Mouse (Mus musculus) urinary bladder, adult 18-20 months (tissue): ENCODE results near the gene Natd1.

ENCODE experiments used
- DNase-seq, 2 experiments: peaks; one replicate each; pipeline ENCODE4 v3.0.0; 2022; ENCODE audit warnings: low spot score in 2 of 2, mixed read lengths in 2 of 2

Gene Natd1

GRCm38 (mm10) chr11:60931869-60932481, 17.4 kb upstream of the Natd1 start, which contains the start of gene Map2k3:
Gene Map2k3, plus strand, starts transcription at chr11:60932033.
- peak; percentile 89 to 95 for DNase-seq

DNA sequence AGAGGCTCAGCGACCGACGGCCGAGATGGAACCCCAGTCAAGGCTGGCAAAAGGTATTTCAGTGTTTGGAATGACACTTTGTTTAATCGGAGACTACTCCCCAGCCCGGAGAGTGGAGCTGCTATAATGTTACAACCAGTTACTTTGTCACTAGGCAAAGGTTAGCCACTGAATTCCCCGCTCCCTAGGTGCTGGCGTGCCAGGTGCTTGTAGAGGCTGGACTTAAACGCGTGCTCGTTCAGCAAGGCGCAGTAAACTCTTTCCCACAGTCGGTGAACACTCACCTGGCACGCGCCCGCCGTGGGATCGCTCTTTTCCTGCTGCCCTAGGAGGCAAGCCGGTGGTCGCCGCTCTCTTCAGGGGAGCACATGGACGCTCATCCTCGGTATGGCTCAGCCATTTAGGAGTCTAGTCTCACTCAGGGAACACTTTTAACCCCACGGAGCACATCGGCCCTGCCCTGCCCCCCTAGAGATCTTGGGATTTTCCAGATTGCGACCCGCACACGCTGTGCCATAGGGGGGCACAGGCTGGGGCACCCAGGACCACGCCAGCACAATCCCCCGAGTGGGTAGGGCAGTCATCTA, 16.8 kb upstream of the Natd1 start:
- DNase-seq = peak in 1 of 2 experiments; percentile 18

- no peak for DNase-seq
These were observed 16.3 kb upstream of the Natd1 start for GRCm38 (mm10) chr11:60930724-60931281.

- peak; percentile 75 to 83 for DNase-seq
These were observed 12.7 kb upstream of the Natd1 start for GRCm38 (mm10) chr11:60927264-60927663.

- DNase-seq = no peak
These were observed 10.4 kb upstream of the Natd1 start for GRCm38 (mm10) chr11:60924981-60925380.

GRCm38 (mm10) chr11:60924498-60924897, 9.9 kb upstream of the Natd1 start:
- DNase-seq = no peak

- DNase-seq = no peak
These were observed 8.4 kb upstream of the Natd1 start for GRCm38 (mm10) chr11:60922964-60923363.

DNA sequence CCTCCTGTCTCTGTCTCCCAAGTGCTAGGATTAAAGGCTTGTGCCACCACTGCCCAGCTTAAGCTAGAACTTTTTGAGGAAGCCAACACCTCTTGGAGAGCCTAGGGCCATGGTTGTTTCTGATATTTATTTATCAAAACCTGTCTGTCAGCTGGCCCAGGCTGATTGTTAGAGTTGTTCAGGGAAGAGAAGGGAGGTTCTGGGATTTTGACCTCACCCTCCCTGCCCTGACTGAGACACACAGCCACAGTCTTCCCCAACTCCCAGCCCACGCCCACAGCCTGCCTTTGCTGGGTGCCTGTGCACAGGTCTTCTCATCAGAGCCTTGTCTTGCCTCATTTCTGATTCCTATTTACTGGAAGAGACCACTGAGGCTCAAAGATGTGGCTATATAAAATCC, 7.6 kb upstream of the Natd1 start:
- no peak for DNase-seq

DNA sequence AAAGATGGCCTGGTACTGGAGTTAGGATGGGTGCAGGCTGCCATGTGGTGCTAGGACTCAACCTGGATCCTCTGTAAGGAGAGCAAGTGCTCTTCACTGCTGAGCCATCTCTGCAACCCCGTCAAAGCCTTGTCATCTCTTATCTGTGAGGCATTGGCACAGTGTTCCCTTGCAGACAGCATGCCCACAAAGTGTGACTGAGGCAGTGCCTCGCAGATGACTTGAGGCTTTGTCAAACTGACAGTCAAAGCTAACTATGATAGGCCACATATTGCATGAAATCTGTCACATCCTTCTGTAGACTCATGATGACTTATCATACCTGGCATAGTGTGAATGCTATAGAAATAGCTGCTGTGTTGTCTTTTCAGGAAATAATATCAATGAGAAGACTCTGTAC, 5.5 kb upstream of the Natd1 start:
- DNase-seq = no peak

DNA sequence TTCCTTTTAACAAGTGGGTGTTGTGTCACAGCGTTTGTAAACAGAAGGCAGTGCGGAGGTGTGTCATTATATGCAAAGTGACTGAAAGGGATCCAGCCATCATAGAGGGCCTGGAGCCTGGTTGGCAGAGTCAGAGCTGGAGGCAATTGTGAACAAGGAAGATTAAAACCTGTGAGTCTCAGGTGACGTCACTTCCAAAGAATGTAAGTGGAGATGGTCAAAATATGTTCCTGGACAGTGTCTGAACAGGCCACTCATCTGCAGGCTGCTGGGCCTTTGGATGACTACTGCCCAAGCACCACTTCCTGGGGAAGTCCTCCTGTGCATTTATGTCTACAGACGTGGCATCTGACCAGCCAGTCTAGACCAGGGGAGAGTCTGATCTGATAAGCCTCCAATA, 651 bp upstream of the Natd1 start:
- no peak for DNase-seq

DNA sequence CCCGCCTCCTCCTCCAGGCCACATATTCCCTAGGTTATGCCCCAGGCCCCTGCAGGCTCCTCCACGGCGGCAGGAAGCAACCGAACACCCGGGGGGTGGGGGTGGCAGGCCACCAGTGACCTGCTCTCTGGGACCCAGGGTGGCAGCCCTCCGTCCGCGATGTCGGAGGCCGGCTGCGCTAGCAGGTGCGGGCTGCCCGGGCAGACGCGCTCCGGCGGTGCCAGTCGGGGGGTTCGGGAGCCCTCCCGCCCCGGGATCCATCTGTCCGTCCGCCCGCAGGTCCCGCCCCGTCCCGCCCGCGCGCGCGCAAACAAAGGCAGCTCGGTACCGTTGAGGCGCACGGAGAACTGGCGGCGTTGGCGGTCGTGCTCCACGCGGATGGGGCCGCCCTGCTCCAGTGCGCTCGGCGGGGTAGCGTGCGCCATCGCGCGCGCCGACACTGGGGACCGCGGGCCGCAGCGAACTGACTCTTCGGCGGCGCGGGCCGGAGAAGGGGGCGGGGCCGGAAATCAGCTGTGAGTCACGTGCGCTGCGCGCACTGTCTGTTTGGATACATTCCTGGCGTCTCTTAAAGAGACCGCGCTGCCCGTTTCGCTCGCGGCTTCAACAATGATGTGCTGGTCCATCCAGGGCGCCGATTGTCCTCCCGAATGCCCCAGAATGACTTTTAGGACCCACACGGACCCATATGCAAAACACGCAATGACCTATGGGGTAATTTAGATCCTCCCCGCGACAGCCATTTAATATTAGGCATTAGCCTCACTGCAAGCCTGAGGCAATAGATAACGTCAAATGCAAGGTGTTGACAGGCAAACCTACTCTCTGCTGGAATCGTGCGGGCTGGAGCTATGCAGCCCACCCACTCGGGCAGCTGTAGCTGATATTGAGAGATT, 1.0 kb downstream of the Natd1 start:
- DNase-seq = peak; percentile 84 to 89

- DNase-seq = no peak
These were observed 2.0 kb downstream of the Natd1 start for GRCm38 (mm10) chr11:60912525-60912973.

DNA sequence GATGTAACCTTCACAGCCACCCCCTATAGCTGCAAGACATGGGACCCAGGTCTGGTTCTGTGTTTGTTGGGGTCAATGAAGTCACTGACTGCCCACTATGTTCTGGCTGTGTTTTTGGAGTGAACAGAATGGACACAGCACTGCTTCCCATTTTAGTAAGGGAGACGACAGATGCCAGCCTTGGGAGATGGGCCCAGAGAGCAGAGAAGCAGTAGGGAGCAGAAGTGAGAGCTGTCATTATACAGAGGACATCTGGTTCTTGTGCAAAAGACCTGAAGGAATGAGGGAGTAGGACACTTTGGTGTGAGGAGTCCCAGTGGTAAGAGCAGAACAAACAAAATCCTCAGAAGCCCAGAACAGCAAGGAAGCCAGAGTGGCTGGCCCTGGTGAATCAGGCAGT, 4.9 kb downstream of the Natd1 start:
- no peak for DNase-seq

DNA sequence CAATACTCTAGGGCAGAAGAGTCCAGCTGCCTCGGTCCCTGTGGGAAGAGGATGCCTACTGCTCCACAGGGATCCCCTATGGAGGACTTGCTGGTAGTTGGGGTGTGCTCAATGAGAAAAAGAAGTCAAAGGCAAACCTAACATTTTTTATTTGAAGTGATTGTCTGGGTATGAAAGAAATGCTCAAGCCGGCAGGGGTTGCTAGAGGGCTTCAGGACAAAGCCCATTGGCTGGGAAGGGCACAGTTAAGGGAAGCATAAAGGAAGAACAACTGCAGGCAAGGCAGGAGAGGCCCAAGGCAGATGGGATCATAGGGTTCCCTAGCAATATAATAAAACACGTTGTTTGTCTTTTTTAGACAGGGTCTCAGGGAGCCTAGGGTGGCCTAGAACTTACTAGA, 6.5 kb downstream of the Natd1 start:
- no peak for DNase-seq

DNA sequence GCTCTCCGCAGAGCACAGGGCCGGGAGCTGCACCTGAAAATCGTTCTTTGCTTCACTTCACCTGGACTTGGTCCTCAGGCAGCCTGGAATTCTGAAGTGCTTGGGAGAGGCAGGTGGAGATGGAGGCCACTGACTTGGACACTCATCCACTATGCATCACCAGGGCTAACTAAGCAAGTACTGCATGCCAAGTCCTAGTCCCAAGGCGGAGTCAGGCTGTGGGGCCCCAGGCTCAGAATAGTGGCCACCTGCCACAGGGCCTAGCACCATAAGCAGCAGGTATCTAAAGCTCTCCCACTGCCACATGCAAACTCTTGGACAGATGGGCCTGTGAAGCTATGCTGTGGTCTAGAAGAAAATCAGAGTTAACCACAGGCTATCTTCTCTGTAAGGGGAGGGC, 8.1 kb downstream of the Natd1 start:
- no peak for DNase-seq

DNA sequence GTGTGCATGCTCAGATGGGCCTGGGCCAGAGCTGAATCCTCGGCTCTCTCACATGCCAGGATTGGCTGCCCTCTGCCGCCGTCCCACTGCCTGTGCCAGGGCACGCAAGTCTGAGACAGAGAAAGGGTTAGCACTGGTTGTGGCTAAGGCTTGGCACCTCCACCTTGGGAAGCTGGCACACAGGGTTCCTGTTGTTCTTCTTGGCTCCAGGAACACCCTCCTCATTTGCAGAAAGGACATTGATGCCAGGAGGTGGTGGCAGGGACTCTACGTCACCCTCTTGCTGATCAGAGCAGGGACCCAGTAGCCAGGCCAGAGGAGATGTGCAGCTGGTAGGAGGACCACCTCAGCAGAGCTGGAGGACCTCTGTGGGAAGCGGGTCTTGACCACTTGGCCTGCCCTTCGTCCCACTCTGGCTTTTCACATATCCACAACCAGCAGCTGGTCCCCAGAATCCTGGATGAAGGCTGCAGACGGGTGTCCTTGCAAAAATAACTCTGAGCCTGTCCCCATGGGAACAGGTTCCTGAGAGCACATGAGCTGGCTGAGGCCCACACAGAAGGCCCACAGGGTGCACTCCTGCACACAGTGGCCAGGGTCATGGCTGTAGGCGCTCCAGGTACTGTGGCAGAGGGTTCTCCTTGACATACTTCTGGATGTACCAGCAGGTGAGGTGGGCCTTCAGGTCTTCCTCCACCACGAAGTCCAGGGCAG, 9.0 kb downstream of the Natd1 start:
- DNase-seq = no peak

DNA sequence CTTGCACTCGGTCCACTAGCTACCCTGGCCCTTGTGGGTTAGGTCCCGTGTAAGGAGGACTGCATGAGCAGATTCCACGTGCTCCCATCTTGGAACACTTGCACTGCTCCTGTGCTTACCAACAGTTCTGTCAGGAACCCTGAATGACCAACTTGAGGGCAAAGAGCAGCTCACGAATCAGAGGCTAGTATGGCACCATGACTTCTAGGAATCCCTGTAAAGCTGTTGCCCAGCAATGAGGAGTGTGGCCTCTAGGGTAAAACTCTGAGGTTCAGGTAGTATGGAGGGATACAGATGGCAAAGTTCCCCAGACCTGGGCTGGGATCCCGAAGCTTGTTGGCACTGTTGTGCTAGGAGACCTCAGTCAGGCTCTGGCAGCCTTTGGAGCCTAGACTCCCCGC, 10.9 kb downstream of the Natd1 start:
- no peak for DNase-seq

- no peak for DNase-seq
These were observed 12.1 kb downstream of the Natd1 start for GRCm38 (mm10) chr11:60902486-60902885.

DNA sequence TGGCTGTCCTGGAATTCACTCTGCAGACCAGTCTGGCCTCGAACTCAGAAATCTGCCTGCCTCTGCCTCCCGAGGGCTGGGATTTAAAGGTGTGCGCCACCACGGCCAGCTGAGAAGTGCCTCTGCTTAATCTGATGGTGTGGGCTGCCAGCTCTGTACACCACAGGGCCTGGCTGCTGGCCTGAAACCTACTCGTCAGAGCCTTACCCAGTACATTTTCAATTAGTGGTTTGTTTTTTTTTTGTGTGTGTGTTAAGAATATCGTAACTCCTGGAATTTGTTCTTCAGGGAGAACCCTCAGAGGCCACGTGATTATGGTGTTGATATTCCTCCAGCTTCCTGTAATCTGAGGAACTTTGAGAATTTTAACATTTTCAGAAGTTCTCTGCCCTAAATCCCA, 12.5 kb downstream of the Natd1 start:
- no peak for DNase-seq

DNA sequence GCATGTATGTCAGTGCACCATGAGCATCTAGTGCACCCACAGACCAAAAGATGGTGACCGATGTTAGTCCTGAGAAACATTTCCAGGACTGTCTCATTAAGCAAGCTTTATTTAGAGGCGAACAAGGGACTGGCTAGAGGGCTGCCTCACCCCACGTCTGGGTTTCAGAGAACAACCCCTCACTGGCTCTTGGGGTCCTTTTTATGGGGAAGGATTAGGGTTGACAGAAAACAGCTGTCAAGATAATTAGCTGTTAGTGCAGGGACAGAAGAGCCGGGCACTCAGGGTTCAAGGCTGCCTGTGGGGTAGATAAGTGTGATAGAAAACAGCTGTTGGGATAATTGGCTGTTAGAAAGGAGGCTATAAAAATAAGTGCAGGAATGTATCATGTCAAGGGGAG, 18.6 kb downstream of the Natd1 start:
- no peak for DNase-seq

- no peak for DNase-seq
These were observed 23.8 kb downstream of the Natd1 start for GRCm38 (mm10) chr11:60890744-60891143.

DNA sequence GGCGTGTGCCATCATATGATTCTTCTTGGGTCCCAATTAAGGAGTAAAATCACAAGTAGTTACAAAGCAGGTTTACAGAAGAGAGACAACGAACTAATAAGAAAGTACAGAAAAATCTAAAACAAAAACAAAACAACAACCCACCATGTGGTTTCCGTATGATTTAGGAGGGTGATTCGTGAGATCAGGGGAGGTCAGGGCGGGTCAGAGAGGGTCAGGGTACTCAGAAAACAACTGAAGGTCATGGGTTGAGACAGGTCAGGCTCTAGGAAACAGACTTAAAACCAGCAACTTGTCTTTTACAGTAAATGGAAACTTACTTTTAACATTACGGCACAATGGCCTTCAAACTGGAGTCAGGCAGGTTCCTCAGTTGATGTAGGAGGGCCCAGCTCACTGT, 24.3 kb downstream of the Natd1 start:
- no peak for DNase-seq
